Mouse (Mus musculus) 416B (cell line): ENCODE results near the gene Gpm6b.

Experiments
- DNase-seq: peaks from one replicate; pipeline ENCODE4 v3.0.0; 2011; ENCODE audit warnings: low read depth

The Gpm6b gene

GRCm38 (mm10) chrX:166238831-166239460, at the start of gene Gpm6b:
Gpm6b (plus strand) TSS chrX:166238911.
- DNase-seq: no peak

DNA sequence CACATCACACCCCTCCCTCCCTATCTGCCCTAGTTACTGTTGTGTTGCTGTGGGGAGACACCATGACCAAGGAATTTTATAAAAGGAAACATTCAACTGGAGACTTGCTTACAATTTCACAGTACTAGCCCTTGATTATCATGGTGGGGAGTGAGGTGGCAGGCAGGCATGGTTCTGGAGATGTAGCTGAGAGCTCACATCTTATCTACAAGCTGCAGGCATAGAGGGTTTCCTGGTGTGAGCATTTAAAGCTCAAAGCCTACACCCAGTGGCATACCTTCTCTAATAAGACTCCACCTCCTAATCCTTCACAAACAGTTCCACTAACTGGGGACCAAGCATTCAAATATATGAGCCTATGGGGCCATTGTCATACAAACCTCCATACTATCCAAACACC, 42.4 kb upstream of the Gpm6b start:
- no peak for DNase-seq

DNA sequence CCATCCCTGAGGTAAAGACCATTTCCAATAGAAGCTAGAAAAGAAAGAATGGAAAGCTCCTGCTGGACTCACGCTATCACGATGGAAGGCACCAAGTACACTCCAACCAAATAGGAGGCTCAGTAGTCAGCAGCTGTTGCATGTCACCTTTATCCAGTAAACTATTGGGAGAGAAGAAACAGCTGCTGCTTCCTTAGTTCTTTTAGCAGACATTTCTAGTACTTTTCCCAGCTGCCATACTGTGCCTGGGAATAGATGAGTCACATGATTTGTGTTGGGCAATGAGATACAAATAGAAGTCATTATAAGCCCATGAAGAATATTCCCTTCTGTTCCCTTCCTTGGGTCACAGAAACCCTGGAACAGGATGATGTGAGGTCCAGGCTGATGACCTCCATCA, 40.4 kb upstream of the Gpm6b start:
- no peak for DNase-seq

DNA sequence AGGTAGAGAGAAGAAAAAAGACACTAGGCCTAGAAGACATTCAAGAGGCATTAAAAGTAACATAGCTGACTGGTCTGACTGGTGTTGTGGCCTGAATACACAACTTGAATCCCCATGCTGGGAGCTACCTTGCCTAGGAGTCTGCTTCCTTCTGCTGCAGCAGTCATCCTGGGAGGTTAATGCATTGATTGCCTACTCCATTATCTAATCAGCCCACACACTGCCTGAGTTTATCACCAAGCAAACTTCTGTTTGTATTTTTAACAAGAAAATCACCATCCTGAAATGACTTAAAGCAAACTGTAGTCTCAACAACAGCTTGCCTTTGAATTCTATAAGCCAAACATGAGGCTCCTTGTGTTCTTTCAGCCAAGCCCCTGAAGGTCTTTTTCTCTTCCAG, 38.9 kb upstream of the Gpm6b start:
- DNase-seq: no peak

DNA sequence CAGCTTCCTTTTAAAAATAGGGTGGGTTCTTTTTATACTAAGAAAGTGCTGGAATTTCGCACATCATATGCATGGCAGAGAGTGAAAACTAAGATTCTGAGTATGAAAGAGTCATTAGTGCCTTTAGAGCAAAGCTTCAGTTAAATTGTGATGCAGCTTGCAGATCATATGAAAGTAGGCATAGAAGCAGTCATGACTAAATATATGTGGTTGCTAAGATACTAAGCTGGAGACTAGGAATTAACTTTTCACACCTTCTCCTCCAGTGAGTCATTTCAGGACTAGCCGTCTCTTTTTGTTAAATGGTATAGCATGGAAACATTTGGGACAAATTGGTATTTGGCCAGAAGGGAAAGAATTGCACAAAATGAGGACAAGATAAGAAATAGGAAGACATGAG, 24.1 kb upstream of the Gpm6b start:
- DNase-seq: no peak

GRCm38 (mm10) chrX:166216248-166216647, 22.5 kb upstream of the Gpm6b start:
- no peak for DNase-seq

DNA sequence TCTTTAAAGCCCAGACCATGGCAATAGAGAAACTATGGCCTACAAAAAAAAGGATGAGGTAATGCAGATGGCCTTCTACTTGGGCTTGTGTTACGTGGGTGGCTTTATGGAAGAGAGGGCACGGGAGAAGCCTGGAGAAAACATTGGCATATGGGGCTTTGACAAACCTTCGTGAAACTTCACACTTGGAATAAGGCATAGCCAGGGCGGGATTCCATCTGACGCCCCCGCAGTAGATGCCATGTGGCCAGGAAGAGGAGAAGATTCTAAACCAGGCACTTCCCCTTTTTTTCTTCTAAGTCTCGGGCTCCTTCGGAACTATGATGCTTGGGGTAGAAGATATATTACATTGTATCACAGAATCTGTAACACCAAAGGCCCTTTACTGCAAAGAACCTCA, 22.0 kb upstream of the Gpm6b start:
- no peak for DNase-seq

DNA sequence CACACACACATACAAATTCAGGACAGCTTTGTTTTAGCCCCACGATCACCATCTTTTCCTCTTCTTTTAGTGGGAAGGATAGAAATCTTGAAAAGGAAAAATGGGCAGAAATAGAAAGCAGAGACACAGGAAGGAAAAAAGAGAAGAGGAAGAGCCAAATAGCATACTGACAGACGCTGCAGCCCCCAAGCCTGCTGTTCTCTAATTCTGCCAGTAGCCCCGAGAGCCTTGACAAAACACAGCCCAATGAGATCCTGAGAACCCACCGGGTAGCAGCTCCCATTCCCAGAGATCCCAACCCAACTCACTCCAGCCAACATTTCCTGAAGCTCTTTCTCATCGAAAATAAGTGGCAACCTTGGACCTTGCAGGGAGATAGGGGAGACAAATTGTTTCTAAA, 19.4 kb upstream of the Gpm6b start:
- DNase-seq: no peak

DNA sequence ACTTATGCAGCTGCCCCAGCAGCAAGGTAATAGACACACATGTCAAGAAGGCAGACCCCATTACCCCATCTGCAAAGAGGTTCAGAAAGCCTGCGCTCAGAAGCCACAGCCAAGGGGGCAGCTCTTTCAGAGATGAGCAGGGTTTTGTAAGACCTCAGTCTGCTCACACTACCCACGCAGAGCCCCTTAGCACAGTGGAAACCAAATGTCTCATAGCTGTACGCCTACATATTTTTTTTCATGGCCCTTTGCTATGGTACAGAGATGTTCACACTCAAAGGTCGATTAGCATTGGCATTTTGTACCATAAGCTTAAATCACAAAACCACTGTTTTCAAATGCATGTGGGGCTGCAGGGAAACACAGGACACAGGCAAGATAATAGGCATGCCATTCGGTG, 11.9 kb upstream of the Gpm6b start:
- no peak for DNase-seq

GRCm38 (mm10) chrX:166229750-166230149, 9.0 kb upstream of the Gpm6b start:
- DNase-seq: peak; percentile 45

DNA sequence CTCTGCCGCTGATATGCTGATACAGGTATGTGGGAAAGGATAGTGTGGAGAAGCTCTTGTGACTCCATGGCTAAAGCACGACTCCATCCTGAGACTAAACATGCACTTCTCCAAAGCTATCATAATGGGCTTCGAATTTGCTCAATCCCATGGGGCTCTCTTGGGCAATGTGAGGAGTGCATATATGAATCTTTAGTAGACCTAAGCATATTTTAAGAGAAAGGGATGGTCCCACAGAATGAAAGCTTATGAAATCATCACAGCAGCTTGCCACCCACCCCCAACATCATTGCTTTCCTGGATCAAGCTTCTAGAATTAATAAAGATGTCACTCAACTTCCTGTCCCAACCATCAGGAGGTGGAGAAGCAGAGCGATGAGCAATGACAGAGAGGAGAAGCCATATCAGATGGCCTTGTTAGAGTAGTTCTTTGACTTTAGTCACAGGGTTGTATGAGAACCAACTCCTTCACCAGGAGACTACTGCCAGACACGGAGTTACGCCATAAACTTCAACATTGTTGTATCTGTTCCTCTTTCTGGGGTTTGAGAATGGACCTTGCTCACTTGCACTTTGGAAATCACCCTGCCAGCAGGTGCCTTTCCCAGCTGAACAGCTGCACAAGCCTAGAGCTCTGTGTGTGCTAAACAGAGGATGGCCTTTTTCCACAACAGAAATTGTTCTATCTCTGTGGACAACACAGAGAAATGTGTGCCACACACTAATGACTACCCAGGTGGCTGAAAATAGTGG, 8.0 kb upstream of the Gpm6b start:
- DNase-seq: peak; percentile 1

GRCm38 (mm10) chrX:166236131-166236530, 2.6 kb upstream of the Gpm6b start:
- DNase-seq: no peak

DNA sequence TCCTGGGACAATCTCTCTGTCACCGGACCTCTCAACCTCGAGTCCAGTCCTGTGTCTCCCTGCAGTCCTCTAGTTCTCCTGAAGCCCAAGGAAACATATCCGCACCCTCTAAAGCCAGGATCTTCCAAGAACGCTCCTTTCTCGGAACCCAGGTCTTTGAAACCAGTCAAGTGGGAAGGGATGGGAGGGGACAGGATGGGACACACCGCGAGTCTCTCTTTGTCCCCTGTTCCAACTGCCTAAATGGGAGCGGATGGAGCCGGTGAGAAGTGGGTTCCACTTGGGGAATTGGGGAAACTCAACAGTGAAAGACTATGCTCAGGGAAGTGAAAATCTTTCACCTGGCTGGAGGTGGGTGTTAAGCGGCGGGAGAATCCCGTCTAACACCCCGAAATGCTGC, 809 bp downstream of the Gpm6b start:
- no peak for DNase-seq

GRCm38 (mm10) chrX:166240751-166241150, 2.0 kb downstream of the Gpm6b start:
- no peak for DNase-seq

DNA sequence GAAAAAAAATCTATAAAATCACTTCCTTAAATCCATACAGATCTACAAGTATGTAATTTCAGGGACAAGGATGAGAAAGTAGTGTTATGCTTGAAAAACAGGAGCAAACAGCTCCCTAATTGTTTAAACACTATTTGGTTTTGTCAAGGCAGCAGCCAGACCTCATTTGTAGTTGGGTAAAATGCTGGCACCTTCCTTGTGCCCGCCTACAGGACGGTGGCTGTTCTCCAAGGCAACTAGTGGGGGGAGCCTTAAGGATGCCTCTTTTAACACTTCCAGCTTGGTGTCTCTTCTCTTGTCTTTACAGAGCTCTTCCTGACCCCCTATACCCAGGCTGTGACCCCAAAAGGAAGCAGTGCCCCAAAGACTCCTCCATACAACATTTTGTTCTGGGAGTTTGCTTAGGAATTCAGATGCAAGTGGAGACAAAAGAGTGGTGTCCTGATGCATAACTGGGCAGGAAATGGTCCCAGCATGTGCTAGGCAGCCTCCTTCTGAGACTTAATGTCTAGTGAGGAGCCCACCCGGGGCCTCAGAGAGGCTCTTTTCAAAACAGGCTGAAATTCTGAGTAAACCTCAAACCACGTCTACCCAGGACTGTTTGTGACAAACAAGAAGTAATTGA, 4.7 kb downstream of the Gpm6b start:
- DNase-seq: no peak

DNA sequence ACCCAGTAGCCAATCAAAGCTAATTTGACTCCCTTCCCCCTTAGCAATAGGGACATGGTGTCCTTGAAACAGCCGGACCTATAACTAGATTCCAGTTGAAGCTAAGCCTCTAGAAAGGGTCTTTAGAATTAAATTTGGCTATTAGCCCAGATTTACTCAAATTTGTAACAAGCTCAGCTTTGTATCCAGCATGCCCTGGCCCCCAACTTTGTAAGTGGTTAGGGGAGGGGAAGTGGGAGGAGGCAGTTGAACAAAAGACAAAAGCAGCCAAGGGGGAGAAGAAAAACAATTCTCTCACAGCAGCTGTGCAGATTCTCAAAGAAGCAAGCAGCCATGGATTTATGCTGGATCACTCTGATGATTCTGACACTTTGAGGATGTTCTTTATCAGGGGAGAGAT, 32.8 kb downstream of the Gpm6b start:
- DNase-seq: no peak

GRCm38 (mm10) chrX:166272646-166273045, 33.9 kb downstream of the Gpm6b start:
- DNase-seq: no peak

DNA sequence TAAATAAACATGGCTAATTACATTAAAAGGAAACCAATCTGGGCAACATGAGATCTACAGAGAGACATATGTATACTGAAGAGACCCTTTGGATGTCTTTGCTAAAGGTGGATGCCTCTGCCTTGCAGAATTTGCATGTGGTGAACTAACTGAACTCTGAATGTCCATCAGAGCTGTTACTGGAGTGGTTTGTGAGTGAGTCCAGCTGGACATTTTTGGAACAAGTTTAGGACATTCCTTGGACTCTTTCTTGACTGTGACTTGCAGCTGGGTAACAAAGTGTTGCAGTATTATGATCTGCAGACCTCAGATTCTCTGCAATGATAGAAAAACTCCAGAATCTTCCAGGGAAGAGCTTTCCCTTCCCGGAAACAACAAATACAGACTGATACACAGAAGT, 41.1 kb downstream of the Gpm6b start:
- DNase-seq: no peak

DNA sequence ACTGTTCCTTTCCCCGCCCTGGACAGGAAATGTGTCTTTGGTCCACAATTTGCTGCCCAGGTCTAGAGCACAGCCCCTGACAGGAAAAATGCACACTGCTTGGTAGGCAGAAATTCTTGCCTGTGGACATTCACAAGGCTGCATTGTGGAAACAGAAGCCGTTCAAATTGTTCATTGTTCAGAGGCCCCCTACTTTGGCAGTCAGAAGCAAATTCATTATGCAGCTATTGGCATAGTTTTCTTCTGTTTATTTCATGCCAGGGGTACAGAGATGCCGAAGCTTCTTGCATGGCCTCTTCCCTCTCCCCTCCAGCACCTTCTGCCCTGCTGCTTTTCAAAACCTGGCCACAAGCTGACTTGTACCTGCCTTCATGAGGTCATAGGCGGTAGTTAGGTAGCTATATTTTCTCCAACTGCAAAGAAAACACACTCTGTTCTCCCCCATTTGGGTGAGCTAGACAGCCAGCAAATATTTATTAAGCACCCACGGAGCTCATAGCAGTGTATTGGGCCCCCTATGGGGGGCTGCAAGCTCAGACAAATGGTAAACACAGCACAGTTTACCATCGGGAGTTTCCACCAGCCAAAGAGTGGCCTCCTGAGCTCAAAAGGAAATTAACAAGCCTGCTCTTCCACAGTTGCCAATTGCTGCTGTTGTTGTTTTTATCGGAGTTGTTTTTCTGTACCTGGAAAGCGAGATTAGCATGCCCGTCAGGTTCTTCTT, 48.2 kb downstream of the Gpm6b start:
- no peak for DNase-seq

GRCm38 (mm10) chrX:166291266-166291665, 52.6 kb downstream of the Gpm6b start:
- no peak for DNase-seq

- no peak for DNase-seq
Observed at GRCm38 (mm10) chrX:166293465-166293864, 54.8 kb downstream of the Gpm6b start.

DNA sequence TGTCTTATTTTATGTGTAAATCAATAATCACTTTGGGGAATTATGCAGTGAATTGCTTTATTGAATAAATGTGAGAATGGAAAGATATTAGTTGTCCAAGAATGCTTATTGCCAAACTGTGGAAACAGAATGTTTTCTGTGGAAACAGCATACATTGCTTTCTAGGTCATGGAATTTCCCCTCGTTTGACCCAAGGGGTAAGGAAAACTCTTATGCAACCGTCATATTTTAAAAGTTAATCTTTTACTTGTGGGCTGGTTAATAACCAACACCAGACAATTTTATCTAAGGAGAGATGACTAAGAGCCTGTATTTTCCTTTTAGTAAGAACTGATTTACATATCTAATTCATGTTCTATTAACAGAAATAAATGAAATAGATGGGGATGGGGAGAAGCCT, 64.1 kb downstream of the Gpm6b start:
- no peak for DNase-seq

GRCm38 (mm10) chrX:166304355-166304754, 65.6 kb downstream of the Gpm6b start:
- DNase-seq: peak; percentile 21
